Mouse (Mus musculus) liver, postnatal 0 days (tissue): Measurements from ENCODE around the gene Als2cr12.
"Not testable (repeated sequence)": the region's sequence is repeated elsewhere in the genome, so short reads cannot be mapped to it uniquely, and the experiment has no call there.

Experiments used
- CTCF ChIP-seq: sonication (generic); IDR thresholded peaks from 2 replicates; pipeline ENCODE4 v1.5.1; 2016; ENCODE audit warnings: antibody characterized with exemption, low read depth
- EP300 ChIP-seq: IDR thresholded peaks from 2 replicates; pipeline ENCODE4 v1.6.1; 2016; ENCODE audit warnings: antibody characterized with exemption, low read depth, mild to moderate bottlenecking

GRCm38 (mm10) chr1:58669635-58670034, 26.2 kb downstream of the Als2cr12 start:
- not testable (repeated sequence) for TF ChIP-seq CTCF, EP300
